Mouse (Mus musculus): Measurements from ENCODE around the gene Elp1. TPM values are rescaled to one million over a fixed set of nuclear protein-coding genes. Genes with fewer than 3 reads are reported as not detected.

The Elp1 gene
- 84.7 and 90.3 TPM in 2 replicates for polyA plus RNA-seq (2016; fragmentation: Nextera tagmentation; extraction: Ambion mirVana)

GRCm38 (mm10) chr4:56801907-56802668 lies at the start of gene Elp1, which contains the start of gene Fam206a:
Gene Elp1, minus strand, starts transcription at chr4:56802331.
Gene Fam206a, plus strand, starts transcription at chr4:56802345.
- H3K27me3 ChIP-seq, result no peaks in the 10 kb centered on the region
- ATAC-seq (ENCODE audit: low FRiP score), result peak; percentile 98
- peak within 1 kb of the TSS; percentile 81 for H3K4me2 ChIP-seq
- peak within 1 kb of the TSS; percentile 96 for H3K4me3 ChIP-seq (replicated peaks)
- under 1% methylated on average over 72 of the region's 72 CpGs for WGBS
- peaks cover 26% of the 10 kb centered on the region for H3K4me1 ChIP-seq
- H3K9me3 ChIP-seq, result no peaks in the 10 kb centered on the region
- H3K36me3 ChIP-seq (replicated peaks), result peaks cover 51% of the 10 kb centered on the region
- peak within 1 kb of the TSS; percentile 78 for H3K27ac ChIP-seq
- H3K9ac ChIP-seq, result peak within 1 kb of the TSS; percentile 86

- no peak for ATAC-seq (ENCODE audit: low FRiP score)
- Histone ChIP-seq H3K27ac (no peak overlapping the region), H3K4me1 (peaks cover 3% of the 10 kb centered on the region; the same call in 1 of the 2 replicates), H3K4me2 (no peak overlapping the region), H3K4me3 (replicated peaks) (no peak overlapping the region), H3K27me3 (no peaks in the 10 kb centered on the region), H3K36me3 (replicated peaks) (peaks cover 5% of the 10 kb centered on the region), H3K9ac (no peak overlapping the region), H3K9me3 (no peaks in the 10 kb centered on the region)
- WGBS, result 52% methylated on average over 6 of the region's 6 CpGs
These were observed 48.6 kb upstream of the Elp1 start for GRCm38 (mm10) chr4:56850724-56851123.

GRCm38 (mm10) chr4:56848044-56848443 lies 45.9 kb upstream of the Elp1 start:
- H3K4me3 ChIP-seq (replicated peaks), result no peak overlapping the region
- peaks cover 3% of the 10 kb centered on the region; the same call in 1 of the 2 replicates for H3K4me1 ChIP-seq
- H3K27me3 ChIP-seq, result no peaks in the 10 kb centered on the region
- WGBS, result 86% methylated on average over 6 of the region's 6 CpGs
- H3K36me3 ChIP-seq (replicated peaks), result peaks cover 27% of the 10 kb centered on the region
- ATAC-seq (ENCODE audit: low FRiP score), result no peak
- no peak overlapping the region for H3K4me2 ChIP-seq
- no peak overlapping the region for H3K9ac ChIP-seq
- H3K27ac ChIP-seq, result no peak overlapping the region
- 0 out of 2 replicates have a peak, but pooled peaks cover 5% of the 10 kb centered on the region for H3K9me3 ChIP-seq

GRCm38 (mm10) chr4:56847400-56847799 lies 45.3 kb upstream of the Elp1 start:
- no peak for ATAC-seq (ENCODE audit: low FRiP score)
- Histone ChIP-seq H3K36me3 (replicated peaks) (peaks cover 27% of the 10 kb centered on the region), H3K27me3 (no peaks in the 10 kb centered on the region), H3K4me1 (peaks cover 3% of the 10 kb centered on the region; the same call in 1 of the 2 replicates), H3K4me2 (no peak overlapping the region), H3K9me3 (0 out of 2 replicates have a peak, but pooled peaks cover 5% of the 10 kb centered on the region), H3K9ac (no peak overlapping the region), H3K4me3 (replicated peaks) (no peak overlapping the region), H3K27ac (no peak overlapping the region)
- WGBS, result 91% methylated on average over 3 of the region's 3 CpGs

- Histone ChIP-seq H3K9ac (no peak overlapping the region), H3K4me2 (no peak overlapping the region), H3K9me3 (0 out of 2 replicates have a peak, but pooled peaks cover 5% of the 10 kb centered on the region), H3K4me1 (peaks cover 3% of the 10 kb centered on the region; the same call in 1 of the 2 replicates), H3K36me3 (replicated peaks) (peaks cover 36% of the 10 kb centered on the region), H3K27me3 (no peaks in the 10 kb centered on the region), H3K4me3 (replicated peaks) (no peak overlapping the region), H3K27ac (no peak overlapping the region)
- WGBS, result 62% methylated on average over 12 of the region's 12 CpGs
- ATAC-seq (ENCODE audit: low FRiP score), result no peak
These were observed 43.9 kb upstream of the Elp1 start for GRCm38 (mm10) chr4:56845896-56846533.

- WGBS, result 92% methylated on average over 4 of the region's 4 CpGs
These were observed 42.8 kb upstream of the Elp1 start for GRCm38 (mm10) chr4:56844911-56845310.

GRCm38 (mm10) chr4:56843963-56844362 lies 41.8 kb upstream of the Elp1 start:
- 94% methylated on average over 2 of the region's 2 CpGs for WGBS
- no peaks in the 10 kb centered on the region for H3K27me3 ChIP-seq
- H3K36me3 ChIP-seq (replicated peaks), result peaks cover 52% of the 10 kb centered on the region

More at GRCm38 (mm10) chr4:56844911-56845310, 42.8 kb upstream of the Elp1 start:
- H3K9me3 ChIP-seq, result 0 out of 2 replicates have a peak, but pooled peaks cover 5% of the 10 kb centered on the region
- H3K27me3 ChIP-seq, result no peaks in the 10 kb centered on the region
- H3K4me3 ChIP-seq (replicated peaks), result no peak overlapping the region
- H3K36me3 ChIP-seq (replicated peaks), result peaks cover 48% of the 10 kb centered on the region
- no peak for ATAC-seq (ENCODE audit: low FRiP score)
- H3K4me2 ChIP-seq, result no peak overlapping the region
- no peak overlapping the region for H3K27ac ChIP-seq
- no peak overlapping the region for H3K9ac ChIP-seq
- H3K4me1 ChIP-seq, result peaks cover 3% of the 10 kb centered on the region; the same call in 1 of the 2 replicates

GRCm38 (mm10) chr4:56842501-56842900 lies 40.4 kb upstream of the Elp1 start:
- Histone ChIP-seq H3K4me1 (peaks cover 3% of the 10 kb centered on the region; the same call in 1 of the 2 replicates), H3K9ac (no peak overlapping the region), H3K36me3 (replicated peaks) (peaks cover 67% of the 10 kb centered on the region), H3K9me3 (0 out of 2 replicates have a peak, but pooled peaks cover 5% of the 10 kb centered on the region), H3K4me2 (no peak overlapping the region), H3K27ac (no peak overlapping the region), H3K4me3 (replicated peaks) (no peak overlapping the region), H3K27me3 (no peaks in the 10 kb centered on the region)
- no peak for ATAC-seq (ENCODE audit: low FRiP score)
- WGBS, result 88% methylated on average over 7 of the region's 7 CpGs

More at GRCm38 (mm10) chr4:56843963-56844362, 41.8 kb upstream of the Elp1 start:
- H3K9ac ChIP-seq, result no peak overlapping the region
- H3K9me3 ChIP-seq, result 0 out of 2 replicates have a peak, but pooled peaks cover 5% of the 10 kb centered on the region
- no peak overlapping the region for H3K27ac ChIP-seq
- ATAC-seq (ENCODE audit: low FRiP score), result no peak
- no peak overlapping the region for H3K4me3 ChIP-seq (replicated peaks)
- H3K4me1 ChIP-seq, result peaks cover 3% of the 10 kb centered on the region; the same call in 1 of the 2 replicates
- no peak overlapping the region for H3K4me2 ChIP-seq

- Histone ChIP-seq H3K36me3 (replicated peaks) (peaks cover 69% of the 10 kb centered on the region), H3K9me3 (0 out of 2 replicates have a peak, but pooled peaks cover 5% of the 10 kb centered on the region), H3K9ac (no peak overlapping the region), H3K4me3 (replicated peaks) (no peak overlapping the region), H3K27me3 (no peaks in the 10 kb centered on the region), H3K27ac (no peak overlapping the region), H3K4me2 (no peak overlapping the region), H3K4me1 (no peaks in the 10 kb centered on the region)
- no peak for ATAC-seq (ENCODE audit: low FRiP score)
- WGBS, result 94% methylated on average over 3 of the region's 3 CpGs
These were observed 38.2 kb upstream of the Elp1 start for GRCm38 (mm10) chr4:56840297-56840696.

GRCm38 (mm10) chr4:56837661-56838060 lies 35.5 kb upstream of the Elp1 start:
- H3K9me3 ChIP-seq, result no peaks in the 10 kb centered on the region
- H3K27me3 ChIP-seq, result no peaks in the 10 kb centered on the region
- no peak overlapping the region for H3K9ac ChIP-seq
- H3K4me2 ChIP-seq, result no peak overlapping the region
- H3K36me3 ChIP-seq (replicated peaks), result peaks cover 68% of the 10 kb centered on the region
- WGBS, result 90% methylated on average over 6 of the region's 6 CpGs
- no peaks in the 10 kb centered on the region for H3K4me1 ChIP-seq
- ATAC-seq (ENCODE audit: low FRiP score), result no peak
- H3K27ac ChIP-seq, result no peak overlapping the region
- H3K4me3 ChIP-seq (replicated peaks), result no peak overlapping the region

GRCm38 (mm10) chr4:56831998-56832397 lies 29.9 kb upstream of the Elp1 start:
- H3K36me3 ChIP-seq (replicated peaks), result peaks cover 55% of the 10 kb centered on the region
- no peak overlapping the region for H3K27ac ChIP-seq
- no peak overlapping the region for H3K9ac ChIP-seq
- H3K27me3 ChIP-seq, result no peaks in the 10 kb centered on the region
- peaks cover 6% of the 10 kb centered on the region; the same call in 1 of the 2 replicates for H3K4me1 ChIP-seq
- 93% methylated on average over 7 of the region's 7 CpGs for WGBS
- H3K9me3 ChIP-seq, result no peaks in the 10 kb centered on the region
- no peak overlapping the region for H3K4me2 ChIP-seq
- no peak overlapping the region for H3K4me3 ChIP-seq (replicated peaks)
- ATAC-seq (ENCODE audit: low FRiP score), result no peak

- Histone ChIP-seq H3K27ac (0 out of 2 replicates have a peak overlapping the region, but pooled peaks have one; percentile 19), H3K4me3 (replicated peaks) (no peak overlapping the region), H3K27me3 (no peaks in the 10 kb centered on the region), H3K4me1 (peaks cover 6% of the 10 kb centered on the region; the same call in 1 of the 2 replicates), H3K36me3 (replicated peaks) (peaks cover 55% of the 10 kb centered on the region), H3K4me2 (no peak overlapping the region), H3K9ac (no peak overlapping the region), H3K9me3 (no peaks in the 10 kb centered on the region)
- ATAC-seq (ENCODE audit: low FRiP score), result no peak
- WGBS, result 76% methylated on average over 13 of the region's 13 CpGs
These were observed 29.0 kb upstream of the Elp1 start for GRCm38 (mm10) chr4:56831013-56831609.
